Mouse (Mus musculus) lung, postnatal 0 days (tissue): ENCODE results near the gene Fam71f2.

ENCODE experiments used
- CTCF ChIP-seq: IDR thresholded peaks from 2 replicates; pipeline ENCODE4 v1.5.1; 2016; ENCODE audit warnings: antibody characterized with exemption, mild to moderate bottlenecking
- EP300 ChIP-seq: IDR thresholded peaks from 2 replicates; pipeline ENCODE4 v1.6.1; 2016; ENCODE audit warnings: antibody characterized with exemption, mild to moderate bottlenecking, control low read depth

GRCm38 (mm10) chr6:29232321-29232720 lies 47.1 kb upstream of the Fam71f2 start:
- TF ChIP-seq CTCF (no peak), EP300 (no peak)
